Mouse (Mus musculus) hindlimb bud, embryonic 11.5 days (tissue): Measurements from ENCODE around the gene Zdhhc22.

Experiments used
- DNase-seq: peaks from one replicate; pipeline ENCODE4 v3.0.0-alpha.2; 2012; ENCODE audit warnings: low read depth, low spot score; ENCODE audit errors: extremely low spot score

Gene Zdhhc22

GRCm38 (mm10) chr12:86989890-86990754 lies at the start of gene Zdhhc22:
Gene Zdhhc22 (minus strand): TSS chr12:86990430.
- no peak for DNase-seq

- DNase-seq, result no peak
These were observed 46.4 kb upstream of the Zdhhc22 start for GRCm38 (mm10) chr12:87036631-87037030.

GRCm38 (mm10) chr12:87031163-87031763 lies 41.0 kb upstream of the Zdhhc22 start:
- no peak for DNase-seq

GRCm38 (mm10) chr12:87029251-87029976 lies 39.2 kb upstream of the Zdhhc22 start:
- DNase-seq, result no peak

GRCm38 (mm10) chr12:87028068-87028467 lies 37.8 kb upstream of the Zdhhc22 start:
- DNase-seq, result no peak

GRCm38 (mm10) chr12:87027391-87027790 lies 37.2 kb upstream of the Zdhhc22 start:
- DNase-seq, result no peak

GRCm38 (mm10) chr12:87026871-87027240 lies 36.6 kb upstream of the Zdhhc22 start:
- DNase-seq, result no peak

- DNase-seq, result no peak
These were observed 36.1 kb upstream of the Zdhhc22 start for GRCm38 (mm10) chr12:87026109-87026870.

- DNase-seq, result no peak
These were observed 33.2 kb upstream of the Zdhhc22 start for GRCm38 (mm10) chr12:87023456-87023855.

- no peak for DNase-seq
These were observed 31.8 kb upstream of the Zdhhc22 start for GRCm38 (mm10) chr12:87022006-87022405.

- DNase-seq, result no peak
These were observed 30.8 kb upstream of the Zdhhc22 start, which contains the start of gene Tmem63c for GRCm38 (mm10) chr12:87021040-87021439. Gene Tmem63c (plus strand): TSS chr12:87021340.

GRCm38 (mm10) chr12:87018756-87019155 lies 28.5 kb upstream of the Zdhhc22 start:
- DNase-seq, result no peak

- DNase-seq, result no peak
These were observed 26.8 kb upstream of the Zdhhc22 start for GRCm38 (mm10) chr12:87017041-87017440.

GRCm38 (mm10) chr12:87004596-87004995 lies 14.4 kb upstream of the Zdhhc22 start:
- no peak for DNase-seq

GRCm38 (mm10) chr12:87003606-87004005 lies 13.4 kb upstream of the Zdhhc22 start:
- no peak for DNase-seq

- no peak for DNase-seq
These were observed 12.6 kb upstream of the Zdhhc22 start for GRCm38 (mm10) chr12:87002815-87003214.

- DNase-seq, result no peak
These were observed 12.0 kb upstream of the Zdhhc22 start for GRCm38 (mm10) chr12:87002209-87002608.

- no peak for DNase-seq
These were observed 10.6 kb upstream of the Zdhhc22 start for GRCm38 (mm10) chr12:87000840-87001176.

- DNase-seq, result peak; percentile 33
These were observed 10.1 kb upstream of the Zdhhc22 start for GRCm38 (mm10) chr12:87000151-87000839.

- DNase-seq, result no peak
These were observed 9.1 kb upstream of the Zdhhc22 start for GRCm38 (mm10) chr12:86999283-86999820.
